Mouse (Mus musculus): ENCODE measurements around the gene Ap3m1. TPM values are rescaled to one million over a fixed set of nuclear protein-coding genes. Genes with fewer than 3 reads are reported as not detected.
"Not testable (repeated sequence)": the region's sequence is repeated elsewhere in the genome, so short reads cannot be mapped to it uniquely, and the experiment has no call there.

The Ap3m1 gene
- total RNA-seq (2021) = 10 to 100 TPM; 32.5 to 34.9 TPM
- long read RNA-seq, experiment 1, full-length matches to known transcripts = 7 of 23 reads
- long read RNA-seq, experiment 1, partial matches to known transcripts = 1 of 23 reads
- long read RNA-seq, experiment 1, other reads (novel, unspliced or antisense) = 15 of 23 reads
- long read RNA-seq, experiment 2, full-length matches to known transcripts = 13 of 34 reads
- long read RNA-seq, experiment 2, partial matches to known transcripts = 3 of 34 reads
- long read RNA-seq, experiment 2, other reads (novel, unspliced or antisense) = 18 of 34 reads

GRCm38 (mm10) chr14:21052112-21052780 lies at the start of gene Ap3m1, which contains the start of gene Adk:
TSS of gene Ap3m1 (minus strand) at chr14:21052508.
TSS of gene Adk (plus strand) at chr14:21052574.
- DNase-seq = peak; percentile 95

GRCm38 (mm10) chr14:21101562-21101961 lies 49.3 kb upstream of the Ap3m1 start:
- peak; percentile 55 for DNase-seq

- no peak for DNase-seq
Measured at GRCm38 (mm10) chr14:21100876-21101275, 48.6 kb upstream of the Ap3m1 start.

- peak; percentile 18 for DNase-seq
Measured at GRCm38 (mm10) chr14:21099371-21099770, 47.1 kb upstream of the Ap3m1 start.

GRCm38 (mm10) chr14:21096689-21097088 lies 44.4 kb upstream of the Ap3m1 start:
- no peak for DNase-seq

- no peak for DNase-seq
Measured at GRCm38 (mm10) chr14:21096279-21096678, 44.0 kb upstream of the Ap3m1 start.

- DNase-seq = not testable (repeated sequence)
Measured at GRCm38 (mm10) chr14:21094161-21094560, 41.9 kb upstream of the Ap3m1 start.

GRCm38 (mm10) chr14:21090930-21091486 lies 38.7 kb upstream of the Ap3m1 start:
- no peak for DNase-seq

- DNase-seq = no peak
Measured at GRCm38 (mm10) chr14:21090400-21090799, 38.1 kb upstream of the Ap3m1 start.

- no peak for DNase-seq
Measured at GRCm38 (mm10) chr14:21088731-21089130, 36.4 kb upstream of the Ap3m1 start.

GRCm38 (mm10) chr14:21087390-21088060 lies 35.2 kb upstream of the Ap3m1 start:
- no peak for DNase-seq

GRCm38 (mm10) chr14:21086827-21087351 lies 34.6 kb upstream of the Ap3m1 start:
- no peak for DNase-seq

- no peak for DNase-seq
Measured at GRCm38 (mm10) chr14:21086106-21086505, 33.8 kb upstream of the Ap3m1 start.

GRCm38 (mm10) chr14:21085666-21086065 lies 33.4 kb upstream of the Ap3m1 start:
- no peak for DNase-seq

GRCm38 (mm10) chr14:21082823-21083222 lies 30.5 kb upstream of the Ap3m1 start:
- DNase-seq = no peak

- no peak for DNase-seq
Measured at GRCm38 (mm10) chr14:21078511-21078910, 26.2 kb upstream of the Ap3m1 start.

GRCm38 (mm10) chr14:21077939-21078338 lies 25.6 kb upstream of the Ap3m1 start:
- DNase-seq = no peak

GRCm38 (mm10) chr14:21076501-21077194 lies 24.3 kb upstream of the Ap3m1 start:
- no peak for DNase-seq

GRCm38 (mm10) chr14:21075751-21076500 lies 23.6 kb upstream of the Ap3m1 start:
- DNase-seq = peak; percentile 95

- DNase-seq = no peak
Measured at GRCm38 (mm10) chr14:21074398-21075320, 22.4 kb upstream of the Ap3m1 start.
